Mouse (Mus musculus): ENCODE measurements around the gene Actn1. TPM values are rescaled to one million over a fixed set of nuclear protein-coding genes. Genes with fewer than 3 reads are reported as not detected.
"Not testable (repeated sequence)": the region's sequence is repeated elsewhere in the genome, so short reads cannot be mapped to it uniquely, and the experiment has no call there.

Gene Actn1
- 100 to 1,000 TPM in 1 of 2 experiments, 10 to 100 TPM in 1; 92.7 to 100 TPM for total RNA-seq (2021)
- long read RNA-seq, transcript Actn1-202 (21 exons, 2,664 nt), result major isoform, 9 of 27 reads
- long read RNA-seq, partial matches to known transcripts, result 3 of 27 reads
- long read RNA-seq, other reads (novel, unspliced or antisense), result 15 of 27 reads

DNA sequence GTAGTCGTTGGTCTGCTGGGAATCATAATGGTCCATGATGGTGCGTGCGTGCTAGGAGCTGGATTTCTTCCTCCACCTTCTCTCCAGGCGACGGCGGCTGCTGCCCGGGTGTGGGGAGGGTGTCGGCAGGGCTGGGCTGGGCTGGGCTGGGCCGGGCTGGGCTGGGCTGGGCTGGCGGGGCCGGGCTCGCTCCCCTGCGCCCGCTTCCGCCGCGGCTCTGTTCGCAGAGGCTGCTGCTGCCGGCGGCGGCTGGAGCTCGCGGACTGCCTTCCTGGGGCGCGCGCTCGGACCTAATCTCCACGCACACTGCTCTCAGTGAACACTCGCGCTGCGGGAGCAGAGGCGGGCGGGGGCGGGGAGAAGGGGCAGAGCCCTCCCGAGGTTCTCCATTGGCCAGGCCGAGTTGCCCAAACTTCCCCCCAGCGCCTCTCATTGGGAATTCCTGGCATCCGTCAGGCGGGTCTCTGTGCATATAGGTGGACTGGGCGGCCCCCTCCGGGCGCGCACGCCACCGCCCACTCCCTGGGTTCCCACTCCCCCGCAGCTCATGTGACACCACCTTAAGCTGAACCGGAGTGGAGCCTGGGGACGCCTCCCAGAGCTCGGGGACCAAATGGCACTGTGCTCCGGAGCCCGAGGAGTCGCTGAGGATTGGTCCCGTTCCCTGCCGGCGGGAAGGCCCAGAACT lies at the start of gene Actn1:
TSS of gene Actn1 (minus strand) at position 316 of the 688 bp plus-strand sequence.
- peak; percentile 90 to 94 for DNase-seq (ENCODE audit: low spot score in 2 of 2)

DNA sequence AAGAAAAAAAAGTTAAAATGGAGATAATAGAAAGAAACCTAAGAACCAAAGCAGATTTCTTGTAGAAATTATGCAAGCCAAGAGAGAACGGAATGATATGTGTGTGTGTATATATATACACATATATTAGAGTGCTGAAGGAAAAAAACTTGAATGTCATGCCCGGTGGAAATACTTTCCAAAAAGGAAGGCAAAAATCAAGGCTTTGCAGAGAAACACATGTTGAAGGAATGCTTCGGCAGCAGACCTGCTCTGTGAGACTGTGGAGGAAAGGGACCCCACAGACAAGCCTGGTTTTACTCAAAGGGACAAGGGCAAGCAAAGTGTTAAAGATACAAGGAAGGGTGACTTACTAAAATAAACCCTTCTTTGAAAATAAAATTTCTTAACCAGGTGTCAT lies 47.4 kb upstream of the Actn1 start:
- DNase-seq (ENCODE audit: low spot score in 2 of 2), result no peak

- DNase-seq (ENCODE audit: low spot score in 2 of 2), result no peak
Measured at GRCm38 (mm10) chr12:80304518-80304917, 44.3 kb upstream of the Actn1 start.

DNA sequence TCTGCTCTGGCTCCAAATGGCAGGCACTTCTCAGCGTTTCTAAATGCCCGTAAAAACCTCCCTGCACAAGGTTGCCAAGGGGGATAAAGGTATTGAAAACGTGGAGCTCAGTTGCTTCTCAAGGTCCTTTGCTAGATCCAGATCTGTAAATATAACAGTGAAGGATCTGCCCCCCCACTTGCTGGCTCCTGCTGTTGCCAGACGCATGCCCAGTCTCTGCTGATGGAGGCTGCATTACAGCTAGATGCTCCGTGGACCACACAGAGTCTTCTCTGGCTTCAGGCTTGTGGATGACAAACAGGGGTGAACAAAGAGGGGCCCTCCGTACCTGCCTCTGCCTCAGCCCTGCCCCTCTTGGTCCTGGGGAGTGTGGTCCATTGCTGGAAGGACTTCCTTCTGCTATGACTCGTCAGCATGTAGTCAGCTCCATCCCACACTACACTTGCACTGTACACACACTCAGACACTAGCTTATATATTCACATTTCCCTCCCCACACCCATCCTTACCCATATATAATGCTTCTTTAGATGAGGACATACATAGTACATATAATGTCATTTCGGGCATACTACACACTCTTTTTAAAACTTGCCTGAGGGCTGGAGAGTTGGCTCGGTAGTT lies 40.8 kb upstream of the Actn1 start:
- no peak for DNase-seq (ENCODE audit: low spot score in 2 of 2)

GRCm38 (mm10) chr12:80298714-80299113 lies 38.5 kb upstream of the Actn1 start:
- no peak for DNase-seq (ENCODE audit: low spot score in 2 of 2)

DNA sequence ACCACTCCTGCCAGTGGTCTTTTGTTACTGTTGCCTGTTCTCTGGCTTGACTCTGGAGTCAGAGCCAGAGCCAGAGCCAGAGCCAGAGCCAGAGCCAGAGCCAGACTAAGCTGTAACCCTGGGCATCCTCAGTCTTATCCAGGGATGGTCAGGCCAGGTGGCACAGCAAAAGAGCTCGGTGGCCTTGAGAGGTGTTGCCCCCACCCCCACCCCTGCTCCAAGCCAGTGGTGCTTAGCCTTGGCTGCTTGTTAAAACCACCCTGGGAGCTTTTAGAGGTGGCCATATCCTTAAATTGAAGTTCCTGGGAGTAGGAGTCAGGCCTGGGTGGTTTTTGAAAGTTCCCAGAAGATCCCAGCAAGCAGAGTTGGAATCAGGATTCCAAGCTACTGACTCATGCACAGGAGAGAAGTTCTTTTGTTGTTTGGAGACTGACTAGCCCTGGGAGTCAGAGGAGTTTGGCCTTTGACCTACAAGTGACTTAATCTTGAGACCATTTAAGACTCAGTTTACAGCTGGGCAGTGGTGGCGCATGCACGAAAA lies 31.8 kb upstream of the Actn1 start:
- DNase-seq (ENCODE audit: low spot score in 2 of 2), result no peak

DNA sequence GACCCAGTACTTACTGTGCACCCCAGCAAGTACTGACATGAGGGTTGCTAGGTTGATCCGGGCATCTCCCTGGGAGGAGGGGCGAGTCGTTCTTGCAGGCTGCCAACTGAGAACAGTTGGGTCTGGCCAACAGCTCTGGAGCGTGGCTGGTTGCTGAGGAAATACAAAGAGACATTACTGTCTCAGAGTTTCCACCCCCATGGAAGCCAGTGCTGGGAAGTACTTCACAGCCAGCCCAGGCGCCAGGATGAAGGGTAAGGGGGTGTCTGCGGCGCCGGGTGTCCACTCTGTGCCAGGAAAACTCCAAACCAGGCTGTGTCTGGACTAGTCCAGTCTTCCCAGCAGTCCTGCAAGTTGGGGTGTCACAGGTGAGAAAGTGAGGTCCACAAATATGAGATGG lies 30.8 kb upstream of the Actn1 start:
- DNase-seq (ENCODE audit: low spot score in 2 of 2), result peak; percentile 25 to 46

- no peak for DNase-seq (ENCODE audit: low spot score in 2 of 2)
Measured at GRCm38 (mm10) chr12:80290483-80290882, 30.3 kb upstream of the Actn1 start.

DNA sequence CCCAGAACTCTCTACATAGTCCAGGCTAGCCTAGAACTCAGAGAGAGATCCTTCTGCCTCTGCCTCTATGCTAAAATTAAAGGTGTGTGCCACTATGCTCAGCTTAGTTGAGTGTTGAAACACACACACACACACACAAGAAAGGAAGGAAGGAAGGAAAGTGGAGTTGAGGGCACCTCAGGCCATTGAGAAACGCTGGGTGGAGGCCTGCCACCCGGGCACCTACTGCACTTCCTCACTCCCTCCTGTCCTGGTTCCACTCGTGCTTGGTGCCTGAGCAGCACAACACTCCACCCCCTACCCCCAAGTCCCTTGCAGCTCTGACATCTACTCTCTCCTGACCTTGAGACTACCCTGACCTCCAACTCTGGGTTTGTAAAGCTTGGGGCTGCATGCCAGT lies 29.6 kb upstream of the Actn1 start:
- DNase-seq (ENCODE audit: low spot score in 2 of 2), result no peak

DNA sequence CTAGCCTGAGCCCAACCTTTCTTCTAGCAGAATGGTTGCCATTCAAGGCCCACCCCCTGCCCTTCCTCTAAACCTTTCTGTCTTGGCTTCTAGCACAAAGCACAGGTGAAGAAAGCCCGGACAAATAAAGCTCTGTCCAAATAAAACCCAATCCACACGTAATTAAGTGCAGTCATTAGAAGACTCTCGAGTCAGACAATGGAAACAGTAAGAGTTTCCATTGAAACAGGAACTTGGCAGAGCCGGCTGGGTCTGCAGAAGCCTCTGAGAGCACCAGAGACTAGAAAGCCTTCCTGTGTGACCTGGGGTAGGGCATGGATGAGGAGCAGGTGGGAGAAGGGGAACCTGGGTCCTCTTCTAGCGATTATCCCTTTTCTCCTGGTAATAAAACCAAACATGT lies 25.7 kb upstream of the Actn1 start:
- no peak for DNase-seq (ENCODE audit: low spot score in 2 of 2)

GRCm38 (mm10) chr12:80284251-80284650 lies 24.1 kb upstream of the Actn1 start:
- DNase-seq (ENCODE audit: low spot score in 2 of 2), result not testable (repeated sequence)

DNA sequence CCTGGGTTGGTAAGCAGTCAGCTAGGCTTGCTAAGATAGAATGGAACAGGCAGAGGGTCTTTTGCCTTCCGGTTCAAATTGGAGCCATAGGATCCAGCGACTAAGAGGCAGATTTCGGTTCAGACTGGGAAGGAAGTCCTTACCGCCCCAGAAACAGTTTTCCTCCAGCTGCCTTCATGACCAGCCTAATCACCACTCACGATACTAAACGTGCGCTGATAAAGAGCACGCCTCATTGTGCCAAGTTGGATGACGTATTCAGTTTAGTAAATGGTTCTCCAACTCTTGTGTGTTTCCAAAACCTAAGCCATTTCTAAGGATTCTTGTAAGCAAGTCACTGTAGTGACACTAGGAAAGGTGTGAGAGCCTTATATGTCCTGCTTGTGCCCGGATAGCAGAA lies 18.7 kb upstream of the Actn1 start:
- DNase-seq (ENCODE audit: low spot score in 2 of 2), result no peak

- DNase-seq (ENCODE audit: low spot score in 2 of 2), result no peak
Measured at GRCm38 (mm10) chr12:80277428-80277827, 17.3 kb upstream of the Actn1 start.

- no peak for DNase-seq (ENCODE audit: low spot score in 2 of 2)
Measured at GRCm38 (mm10) chr12:80275187-80275820, 15.1 kb upstream of the Actn1 start.

- DNase-seq (ENCODE audit: low spot score in 2 of 2), result peak; percentile 20 to 64
Measured at GRCm38 (mm10) chr12:80273020-80273686, 13.0 kb upstream of the Actn1 start.

GRCm38 (mm10) chr12:80271806-80272205 lies 11.6 kb upstream of the Actn1 start:
- DNase-seq (ENCODE audit: low spot score in 2 of 2), result no peak

DNA sequence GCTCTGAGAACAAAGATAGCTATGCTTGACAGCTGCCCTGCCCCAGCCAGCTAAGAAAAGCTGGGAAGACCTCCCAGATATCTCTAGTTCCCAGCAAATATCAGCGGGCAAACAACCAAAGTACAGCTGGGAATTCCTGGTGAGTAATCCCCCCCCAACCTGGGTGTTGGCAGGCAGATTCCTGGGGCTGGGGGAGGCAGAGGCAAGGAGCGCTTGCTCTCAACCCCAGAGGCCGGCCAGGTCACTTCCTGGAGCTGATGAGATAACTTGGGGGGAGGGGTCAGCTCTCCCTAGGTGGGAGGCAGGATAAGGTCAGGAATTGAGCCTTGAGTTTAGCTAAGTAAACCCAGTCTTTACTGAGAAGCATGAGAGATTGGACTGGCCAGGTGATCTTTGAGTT lies 10.8 kb upstream of the Actn1 start:
- no peak for DNase-seq (ENCODE audit: low spot score in 2 of 2)

- no peak for DNase-seq (ENCODE audit: low spot score in 2 of 2)
Measured at GRCm38 (mm10) chr12:80269303-80269702, 9.1 kb upstream of the Actn1 start.

- no peak for DNase-seq (ENCODE audit: low spot score in 2 of 2)
Measured at GRCm38 (mm10) chr12:80267962-80268361, 7.8 kb upstream of the Actn1 start.

DNA sequence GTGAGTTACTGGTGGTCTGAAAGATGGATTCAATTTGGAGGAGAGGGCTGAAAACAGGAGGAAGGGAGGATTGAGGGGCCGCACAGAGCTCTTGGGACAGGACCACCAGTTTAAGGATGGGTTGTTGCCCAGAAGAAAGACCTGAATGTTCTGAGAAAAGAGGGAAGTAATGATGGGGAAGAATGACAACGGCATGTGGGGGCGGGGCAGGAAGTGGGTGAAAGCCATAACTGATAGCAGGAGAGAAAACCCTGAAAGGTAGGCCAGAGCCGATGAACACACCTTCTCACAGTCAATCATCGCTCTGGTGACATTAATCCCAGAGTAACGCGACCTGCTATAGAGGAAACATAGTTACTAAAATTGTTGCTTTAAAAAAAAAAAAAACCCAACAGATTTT lies 4.2 kb upstream of the Actn1 start:
- not testable (repeated sequence) for DNase-seq (ENCODE audit: low spot score in 2 of 2)
